Mouse (Mus musculus): ENCODE data around the gene Pias3. TPM values are rescaled to one million over a fixed set of nuclear protein-coding genes. Genes with fewer than 3 reads are reported as not detected.

The Pias3 gene
- 25.1 TPM for polyA plus RNA-seq (2017; shearing (Covaris generic))

GRCm38 (mm10) chr3:96696198-96696765, at the start of gene Pias3:
Gene Pias3, plus strand, starts transcription at chr3:96696384.

GRCm38 (mm10) chr3:96669727-96670468, 26.3 kb upstream of the Pias3 start, which contains the start of gene Ankrd35:
Gene Ankrd35, plus strand, starts transcription at chr3:96670131.

DNA sequence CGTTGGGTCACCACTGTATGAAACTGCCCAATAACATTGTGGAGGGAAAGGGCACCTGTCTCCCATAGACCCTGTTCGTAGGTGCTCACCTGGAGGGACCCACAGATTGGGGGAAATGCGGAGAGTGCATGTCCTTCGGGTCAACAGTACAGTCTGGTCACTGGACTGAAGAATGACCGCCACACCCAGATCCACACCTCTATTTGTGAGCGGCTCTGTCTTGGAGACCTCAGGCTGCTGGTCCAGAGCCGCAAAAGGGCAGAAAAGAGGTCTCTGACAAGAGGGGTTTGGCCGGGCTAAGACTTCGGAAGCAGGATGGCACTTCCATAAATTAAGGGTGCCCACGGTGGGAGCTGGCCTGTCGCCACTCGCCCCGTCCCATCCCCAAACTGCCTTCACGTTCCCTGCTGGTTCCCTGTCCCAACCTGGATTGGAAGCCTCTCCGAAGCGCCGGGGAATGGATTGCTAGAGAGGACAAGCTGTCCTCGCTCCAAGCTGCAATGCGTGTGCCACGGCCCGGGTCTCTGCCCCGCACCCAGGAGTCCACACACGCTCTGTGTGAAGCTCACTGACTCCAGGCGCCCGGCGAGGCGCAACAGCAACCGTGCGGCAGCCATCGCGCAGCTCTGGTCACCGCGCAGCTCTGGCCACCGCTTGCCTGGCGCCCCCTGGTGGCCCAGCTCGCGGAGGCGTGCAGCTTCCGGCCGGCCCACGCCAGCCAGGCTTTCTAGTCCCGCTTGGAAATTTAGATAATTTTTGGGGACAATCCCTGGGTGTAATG, 11.9 kb downstream of the Pias3 start, which contains the start of gene Nudt17:
Gene Nudt17, minus strand, starts transcription at position 660 of the 781 bp plus-strand sequence.

GRCm38 (mm10) chr3:96727343-96727827, 31.2 kb downstream of the Pias3 start, which contains the start of the genes Polr3c and Rnf115:
Gene Polr3c, minus strand, starts transcription at chr3:96727628.
Gene Rnf115, plus strand, starts transcription at chr3:96727664.

Other genes starting within 250 kb of the Pias3 start
- gene BC107364, start 244.1 kb upstream of the Pias3 start, polyA plus RNA-seq (2017; shearing (Covaris generic)) = not detected
- gene Hfe2, start 171.2 kb upstream of the Pias3 start, polyA plus RNA-seq (2017; shearing (Covaris generic)) = not detected
- 718 TPM for gene Txnip, start 138.4 kb upstream of the Pias3 start, polyA plus RNA-seq (2017; shearing (Covaris generic))
- gene Gm16253, start 119.4 kb upstream of the Pias3 start, polyA plus RNA-seq (2017; shearing (Covaris generic)) = 0.93 TPM
- gene Polr3gl, start 102.2 kb upstream of the Pias3 start, polyA plus RNA-seq (2017; shearing (Covaris generic)) = 22.0 TPM
- gene Ankrd34a, start 99.7 kb upstream of the Pias3 start, polyA plus RNA-seq (2017; shearing (Covaris generic)) = 0.07 TPM
- gene Lix1l, start 95.2 kb upstream of the Pias3 start, polyA plus RNA-seq (2017; shearing (Covaris generic)) = 0.29 TPM
- gene Rbm8a, start 66.5 kb upstream of the Pias3 start, polyA plus RNA-seq (2017; shearing (Covaris generic)) = 166 TPM
- 49.6 TPM for gene Pex11b, start 61.0 kb upstream of the Pias3 start, polyA plus RNA-seq (2017; shearing (Covaris generic))
- gene Gm42957, start 60.9 kb upstream of the Pias3 start, polyA plus RNA-seq (2017; shearing (Covaris generic)) = 0.24 TPM
- gene Itga10, start 50.8 kb upstream of the Pias3 start, polyA plus RNA-seq (2017; shearing (Covaris generic)) = 0.16 TPM
- not detected for gene Ankrd35, start 26.3 kb upstream of the Pias3 start, polyA plus RNA-seq (2017; shearing (Covaris generic))
- 0.50 TPM for gene Nudt17, start 12.2 kb downstream of the Pias3 start, polyA plus RNA-seq (2017; shearing (Covaris generic))
- 72.2 TPM for gene Polr3c, start 31.2 kb downstream of the Pias3 start, polyA plus RNA-seq (2017; shearing (Covaris generic))
- 120 TPM for gene Rnf115, start 31.3 kb downstream of the Pias3 start, polyA plus RNA-seq (2017; shearing (Covaris generic))
- not detected for gene Pdzk1, start 132.9 kb downstream of the Pias3 start, polyA plus RNA-seq (2017; shearing (Covaris generic))
- 22.4 TPM for gene Cd160, start 133.0 kb downstream of the Pias3 start, polyA plus RNA-seq (2017; shearing (Covaris generic))
- gene Gja5, start 208.3 kb downstream of the Pias3 start, polyA plus RNA-seq (2017; shearing (Covaris generic)) = 0.31 TPM
- 23.0 TPM for gene Gpr89, start 209.0 kb downstream of the Pias3 start, polyA plus RNA-seq (2017; shearing (Covaris generic))
- gene Gja8, start 229.6 kb downstream of the Pias3 start, polyA plus RNA-seq (2017; shearing (Covaris generic)) = 0.04 TPM

Measured in CD4-positive, CD25-positive, alpha-beta regulatory T cell (primary cell).